Mouse (Mus musculus): ENCODE results near the gene Bex6.

DNA sequence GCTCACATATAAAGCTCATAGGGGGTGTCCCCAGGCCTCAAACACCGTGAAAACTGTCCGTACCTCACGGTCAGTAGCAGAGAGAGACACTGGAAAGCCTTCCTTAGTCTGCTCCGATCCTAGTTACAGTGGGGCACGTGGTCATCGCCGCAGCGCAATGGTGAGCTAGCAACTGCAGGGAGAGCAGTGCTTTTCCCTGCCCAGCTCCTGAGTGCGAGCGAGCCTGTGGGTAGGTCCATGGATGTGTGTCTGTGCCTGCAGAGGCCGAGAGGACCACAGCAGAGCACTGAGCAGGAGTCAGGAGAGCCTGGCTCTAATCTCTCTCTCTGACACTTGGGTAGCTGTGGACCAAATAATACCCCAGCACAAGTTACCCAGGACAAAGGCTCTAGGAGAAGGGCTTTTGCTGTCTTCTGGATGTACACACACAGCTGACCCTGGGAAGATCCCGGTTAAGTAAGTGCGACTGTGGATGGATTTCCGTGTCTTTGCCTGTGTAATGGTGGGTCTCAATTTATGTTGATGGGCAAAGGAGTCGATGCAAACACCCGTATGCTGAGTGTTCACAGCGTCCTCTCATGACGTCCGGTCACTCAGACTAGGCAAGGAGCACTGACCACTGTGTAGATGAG is 15.1 kb upstream of the Bex6 start:
- TF ChIP-seq POLR2A (IDR thresholded peaks at IDR 0.05; ENCODE audit: extremely low read depth, insufficient read depth, low read length) = no peak
- no peak for TF ChIP-seq CTCF (IDR thresholded peaks at IDR 0.05; ENCODE audit: low read depth, low read length)
